Mouse (Mus musculus): ENCODE measurements around the gene Ndufaf8. TPM values are rescaled to one million over a fixed set of nuclear protein-coding genes. Genes with fewer than 3 reads are reported as not detected.

Ndufaf8 gene
- total RNA-seq, 2 experiments from 2014 or later, result 44.2 to 44.3 TPM

GRCm38 (mm10) chr11:120085891-120086627 is 12.7 kb upstream of the Ndufaf8 start:
- DNase-seq (ENCODE audit: low spot score in 2 of 2), result peak in 1 of 2 experiments; percentile 56

- DNase-seq (ENCODE audit: low spot score in 2 of 2), result peak; percentile 92 to 97
Observed at GRCm38 (mm10) chr11:120086702-120087152, 12.0 kb upstream of the Ndufaf8 start, which contains the start of gene Cep131. Gene Cep131 (minus strand): TSS chr11:120086827.

- no peak for DNase-seq (ENCODE audit: low spot score in 2 of 2)
Observed at GRCm38 (mm10) chr11:120090661-120091060, 8.1 kb upstream of the Ndufaf8 start.

GRCm38 (mm10) chr11:120092817-120093591 is 5.7 kb upstream of the Ndufaf8 start:
- no peak for DNase-seq (ENCODE audit: low spot score in 2 of 2)

- DNase-seq (ENCODE audit: low spot score in 2 of 2), result peak in 1 of 2 experiments; percentile 54
Observed at GRCm38 (mm10) chr11:120101036-120101435, 2.3 kb downstream of the Ndufaf8 start.

- no peak for DNase-seq (ENCODE audit: low spot score in 2 of 2)
Observed at GRCm38 (mm10) chr11:120103431-120103997, 4.8 kb downstream of the Ndufaf8 start.

- no peak for DNase-seq (ENCODE audit: low spot score in 2 of 2)
Observed at GRCm38 (mm10) chr11:120107026-120107425, 8.3 kb downstream of the Ndufaf8 start.

GRCm38 (mm10) chr11:120107796-120108195 is 9.1 kb downstream of the Ndufaf8 start:
- DNase-seq (ENCODE audit: low spot score in 2 of 2), result no peak

GRCm38 (mm10) chr11:120109558-120110210 is 11.0 kb downstream of the Ndufaf8 start:
- no peak for DNase-seq (ENCODE audit: low spot score in 2 of 2)

- no peak for DNase-seq (ENCODE audit: low spot score in 2 of 2)
Observed at GRCm38 (mm10) chr11:120110554-120110953, 11.8 kb downstream of the Ndufaf8 start.

GRCm38 (mm10) chr11:120111033-120111432 is 12.3 kb downstream of the Ndufaf8 start:
- DNase-seq (ENCODE audit: low spot score in 2 of 2), result peak in 1 of 2 experiments; percentile 52

GRCm38 (mm10) chr11:120112136-120112535 is 13.4 kb downstream of the Ndufaf8 start:
- DNase-seq (ENCODE audit: low spot score in 2 of 2), result no peak

GRCm38 (mm10) chr11:120114488-120115215 is 15.9 kb downstream of the Ndufaf8 start:
- no peak for DNase-seq (ENCODE audit: low spot score in 2 of 2)

GRCm38 (mm10) chr11:120117626-120118025 is 18.9 kb downstream of the Ndufaf8 start:
- DNase-seq (ENCODE audit: low spot score in 2 of 2), result no peak

- no peak for DNase-seq (ENCODE audit: low spot score in 2 of 2)
Observed at GRCm38 (mm10) chr11:120119108-120119507, 20.4 kb downstream of the Ndufaf8 start.

- no peak for DNase-seq (ENCODE audit: low spot score in 2 of 2)
Observed at GRCm38 (mm10) chr11:120119936-120120541, 21.3 kb downstream of the Ndufaf8 start.

- DNase-seq (ENCODE audit: low spot score in 2 of 2), result peak in 1 of 2 experiments; percentile 62
Observed at GRCm38 (mm10) chr11:120120642-120121420, 22.1 kb downstream of the Ndufaf8 start.

GRCm38 (mm10) chr11:120122126-120122525 is 23.4 kb downstream of the Ndufaf8 start:
- no peak for DNase-seq (ENCODE audit: low spot score in 2 of 2)

- DNase-seq (ENCODE audit: low spot score in 2 of 2), result no peak
Observed at GRCm38 (mm10) chr11:120126845-120127244, 28.1 kb downstream of the Ndufaf8 start.

Measured in gastrocnemius, postnatal 4 days (tissue).